Mouse (Mus musculus): ENCODE measurements around the gene Krtap14. TPM values are rescaled to one million over a fixed set of nuclear protein-coding genes. Genes with fewer than 3 reads are reported as not detected.
A peak's percentile ranks its signal among the peaks of the same experiment; 100 is the strongest.

Krtap14 gene
- not detected in 2 replicates for polyA plus RNA-seq (2014; fragmentation: Nextera tagmentation; extraction: Ambion mirVana)

- no peak within 1 kb of the TSS for H3K4me3 ChIP-seq (ENCODE audit: low read depth, low read length)
- no peak within 1 kb of the TSS for H3K4me2 ChIP-seq (ENCODE audit: low read depth, low read length)
- no peaks in the 10 kb centered on the region for H3K27me3 ChIP-seq (replicated peaks; ENCODE audit: control insufficient read depth, insufficient read depth, low read length)
- ATAC-seq (ENCODE audit: low read depth) (no peak), DNase-seq (ENCODE audit: low spot score) (no peak)
- H3K4me1 ChIP-seq (ENCODE audit: control insufficient read depth, insufficient read depth, low read length) = no peaks in the 10 kb centered on the region
- no peaks in the 10 kb centered on the region for H3K9me3 ChIP-seq (ENCODE audit: control insufficient read depth, low read length)
- H3K9ac ChIP-seq (ENCODE audit: low read depth, low read length) = no peak within 1 kb of the TSS
- WGBS = 40% methylated on average over 9 of the region's 9 CpGs
- no peak within 1 kb of the TSS for H3K27ac ChIP-seq (replicated peaks; ENCODE audit: low read depth, low read length)
- no peaks in the 10 kb centered on the region for H3K36me3 ChIP-seq (ENCODE audit: control insufficient read depth, insufficient read depth, low read length)
Observed at GRCm38 (mm10) chr16:88826095-88826652, at the start of gene Krtap14. Gene Krtap14, minus strand, starts transcription at chr16:88826145.

- WGBS = 93% methylated on average over 3 of the region's 3 CpGs
- no peak within 1 kb of the TSS for H3K4me3 ChIP-seq (ENCODE audit: low read depth, low read length)
- H3K4me1 ChIP-seq (ENCODE audit: control insufficient read depth, insufficient read depth, low read length) = no peaks in the 10 kb centered on the region
- ATAC-seq (ENCODE audit: low read depth) (no peak), DNase-seq (ENCODE audit: low spot score) (no peak)
- no peak within 1 kb of the TSS for H3K9ac ChIP-seq (ENCODE audit: low read depth, low read length)
- no peaks in the 10 kb centered on the region for H3K9me3 ChIP-seq (ENCODE audit: control insufficient read depth, low read length)
- no peak within 1 kb of the TSS for H3K4me2 ChIP-seq (ENCODE audit: low read depth, low read length)
- H3K36me3 ChIP-seq (ENCODE audit: control insufficient read depth, insufficient read depth, low read length) = no peaks in the 10 kb centered on the region
- H3K27me3 ChIP-seq (replicated peaks; ENCODE audit: control insufficient read depth, insufficient read depth, low read length) = no peaks in the 10 kb centered on the region
- no peak within 1 kb of the TSS for H3K27ac ChIP-seq (replicated peaks; ENCODE audit: low read depth, low read length)
Observed at GRCm38 (mm10) chr16:88874169-88874568, 48.2 kb upstream of the Krtap14 start, which contains the start of gene Krtap19-2. Gene Krtap19-2, minus strand, starts transcription at chr16:88874269.

GRCm38 (mm10) chr16:88869311-88869710 lies 43.4 kb upstream of the Krtap14 start, which contains the start of gene Krtap19-1:
Gene Krtap19-1, minus strand, starts transcription at chr16:88869411.
- H3K9ac ChIP-seq (ENCODE audit: low read depth, low read length) = no peak within 1 kb of the TSS
- H3K27me3 ChIP-seq (replicated peaks; ENCODE audit: control insufficient read depth, insufficient read depth, low read length) = no peaks in the 10 kb centered on the region
- H3K4me1 ChIP-seq (ENCODE audit: control insufficient read depth, insufficient read depth, low read length) = no peaks in the 10 kb centered on the region
- H3K36me3 ChIP-seq (ENCODE audit: control insufficient read depth, insufficient read depth, low read length) = no peaks in the 10 kb centered on the region
- DNase-seq (ENCODE audit: low spot score) (no peak), ATAC-seq (ENCODE audit: low read depth) (no peak)
- H3K9me3 ChIP-seq (ENCODE audit: control insufficient read depth, low read length) = no peaks in the 10 kb centered on the region
- H3K4me3 ChIP-seq (ENCODE audit: low read depth, low read length) = no peak within 1 kb of the TSS
- H3K27ac ChIP-seq (replicated peaks; ENCODE audit: low read depth, low read length) = no peak within 1 kb of the TSS
- 77% methylated on average over 6 of the region's 6 CpGs for WGBS
- H3K4me2 ChIP-seq (ENCODE audit: low read depth, low read length) = no peak within 1 kb of the TSS

DNA sequence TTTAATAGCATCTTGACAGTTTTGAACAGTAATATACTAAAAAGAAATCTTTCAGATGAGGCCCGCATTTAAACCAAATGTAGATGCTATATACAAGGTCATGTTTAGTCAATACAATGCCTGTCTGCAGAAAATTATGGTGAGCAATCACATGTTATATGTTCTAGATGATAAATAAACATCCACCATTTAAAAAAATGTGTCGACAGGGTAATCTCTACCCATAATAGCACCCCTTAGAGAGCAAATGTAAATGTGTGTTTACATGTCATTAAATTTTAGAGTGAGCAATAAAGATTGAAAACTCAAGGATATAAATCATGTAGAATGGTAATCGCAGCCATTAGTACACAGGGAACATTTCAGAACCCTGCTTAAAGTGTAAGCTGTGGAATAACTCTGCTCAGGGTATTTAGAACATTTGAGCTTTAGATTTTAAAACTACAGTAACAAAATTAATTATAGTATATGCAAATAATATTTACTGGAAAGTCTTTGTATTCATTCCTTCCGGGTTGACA lies 39.0 kb upstream of the Krtap14 start:
- ATAC-seq (ENCODE audit: low read depth) = no peak
- Histone ChIP-seq H3K27me3 (replicated peaks; ENCODE audit: control insufficient read depth, insufficient read depth, low read length) (no peaks in the 10 kb centered on the region), H3K27ac (replicated peaks; ENCODE audit: low read depth, low read length) (no peak overlapping the region), H3K4me2 (ENCODE audit: low read depth, low read length) (no peak overlapping the region), H3K4me3 (ENCODE audit: low read depth, low read length) (no peak overlapping the region), H3K36me3 (ENCODE audit: control insufficient read depth, insufficient read depth, low read length) (no peaks in the 10 kb centered on the region), H3K4me1 (ENCODE audit: control insufficient read depth, insufficient read depth, low read length) (no peaks in the 10 kb centered on the region), H3K9ac (ENCODE audit: low read depth, low read length) (no peak overlapping the region), H3K9me3 (ENCODE audit: control insufficient read depth, low read length) (no peaks in the 10 kb centered on the region)
- 90% methylated on average over 4 of the region's 4 CpGs for WGBS
- DNase-seq (ENCODE audit: low spot score) = no peak

DNA sequence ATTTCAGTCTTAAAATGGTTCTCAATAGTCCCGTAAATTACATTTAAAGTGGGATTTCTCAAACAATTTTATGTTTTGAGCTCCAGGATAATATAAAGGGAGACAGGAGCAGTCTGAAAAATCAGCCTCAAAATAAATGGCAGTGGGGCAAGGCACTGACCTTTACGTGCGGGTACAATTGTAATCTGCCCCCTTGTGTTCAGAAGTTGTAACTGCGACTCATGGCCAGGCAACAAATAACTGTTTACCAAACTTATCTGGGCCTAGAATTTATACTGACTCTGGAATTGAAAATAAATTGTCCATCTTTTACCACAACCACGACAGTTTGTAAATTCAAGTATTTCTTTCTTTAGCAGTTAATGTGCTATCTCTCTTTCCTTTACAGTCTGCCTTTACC lies 25.5 kb upstream of the Krtap14 start:
- H3K4me1 ChIP-seq (ENCODE audit: control insufficient read depth, insufficient read depth, low read length) = no peaks in the 10 kb centered on the region
- peak; percentile 17 for DNase-seq (ENCODE audit: low spot score)
- 14% methylated on average over 5 of the region's 5 CpGs for WGBS
- H3K4me3 ChIP-seq (ENCODE audit: low read depth, low read length) = no peak overlapping the region
- H3K9me3 ChIP-seq (ENCODE audit: control insufficient read depth, low read length) = no peaks in the 10 kb centered on the region
- H3K36me3 ChIP-seq (ENCODE audit: control insufficient read depth, insufficient read depth, low read length) = no peaks in the 10 kb centered on the region
- H3K27me3 ChIP-seq (replicated peaks; ENCODE audit: control insufficient read depth, insufficient read depth, low read length) = no peaks in the 10 kb centered on the region
- no peak overlapping the region for H3K27ac ChIP-seq (replicated peaks; ENCODE audit: low read depth, low read length)
- H3K9ac ChIP-seq (ENCODE audit: low read depth, low read length) = no peak overlapping the region
- H3K4me2 ChIP-seq (ENCODE audit: low read depth, low read length) = no peak overlapping the region
- no peak for ATAC-seq (ENCODE audit: low read depth)

GRCm38 (mm10) chr16:88848558-88848957 lies 22.6 kb upstream of the Krtap14 start:
- Histone ChIP-seq H3K4me2 (ENCODE audit: low read depth, low read length) (no peak overlapping the region), H3K9ac (ENCODE audit: low read depth, low read length) (no peak overlapping the region), H3K27ac (replicated peaks; ENCODE audit: low read depth, low read length) (no peak overlapping the region), H3K27me3 (replicated peaks; ENCODE audit: control insufficient read depth, insufficient read depth, low read length) (no peaks in the 10 kb centered on the region), H3K4me1 (ENCODE audit: control insufficient read depth, insufficient read depth, low read length) (no peaks in the 10 kb centered on the region), H3K4me3 (ENCODE audit: low read depth, low read length) (no peak overlapping the region), H3K36me3 (ENCODE audit: control insufficient read depth, insufficient read depth, low read length) (no peaks in the 10 kb centered on the region), H3K9me3 (ENCODE audit: control insufficient read depth, low read length) (no peaks in the 10 kb centered on the region)
- DNase-seq (ENCODE audit: low spot score) (no peak), ATAC-seq (ENCODE audit: low read depth) (no peak)
- WGBS = 78% methylated on average over 4 of the region's 4 CpGs

GRCm38 (mm10) chr16:88847363-88847762 lies 21.4 kb upstream of the Krtap14 start:
- no peak overlapping the region for H3K4me2 ChIP-seq (ENCODE audit: low read depth, low read length)
- ATAC-seq (ENCODE audit: low read depth) = no peak
- no peaks in the 10 kb centered on the region for H3K36me3 ChIP-seq (ENCODE audit: control insufficient read depth, insufficient read depth, low read length)
- H3K27ac ChIP-seq (replicated peaks; ENCODE audit: low read depth, low read length) = no peak overlapping the region
- DNase-seq (ENCODE audit: low spot score) = no peak
- H3K9me3 ChIP-seq (ENCODE audit: control insufficient read depth, low read length) = no peaks in the 10 kb centered on the region
- H3K4me1 ChIP-seq (ENCODE audit: control insufficient read depth, insufficient read depth, low read length) = no peaks in the 10 kb centered on the region
- 94% methylated on average over 1 of the region's 1 CpGs for WGBS
- no peak overlapping the region for H3K9ac ChIP-seq (ENCODE audit: low read depth, low read length)
- H3K4me3 ChIP-seq (ENCODE audit: low read depth, low read length) = no peak overlapping the region
- no peaks in the 10 kb centered on the region for H3K27me3 ChIP-seq (replicated peaks; ENCODE audit: control insufficient read depth, insufficient read depth, low read length)

GRCm38 (mm10) chr16:88826978-88827377 lies 1.0 kb upstream of the Krtap14 start:
- Histone ChIP-seq H3K4me2 (ENCODE audit: low read depth, low read length) (no peak overlapping the region), H3K9ac (ENCODE audit: low read depth, low read length) (no peak overlapping the region), H3K4me3 (ENCODE audit: low read depth, low read length) (no peak overlapping the region), H3K9me3 (ENCODE audit: control insufficient read depth, low read length) (no peaks in the 10 kb centered on the region), H3K27ac (replicated peaks; ENCODE audit: low read depth, low read length) (no peak overlapping the region), H3K4me1 (ENCODE audit: control insufficient read depth, insufficient read depth, low read length) (no peaks in the 10 kb centered on the region), H3K36me3 (ENCODE audit: control insufficient read depth, insufficient read depth, low read length) (no peaks in the 10 kb centered on the region), H3K27me3 (replicated peaks; ENCODE audit: control insufficient read depth, insufficient read depth, low read length) (no peaks in the 10 kb centered on the region)
- no peak for ATAC-seq (ENCODE audit: low read depth)
- no peak for DNase-seq (ENCODE audit: low spot score)
- whole genome bisulfite sequencing = 32% methylated on average over 3 of the region's 3 CpGs

DNA sequence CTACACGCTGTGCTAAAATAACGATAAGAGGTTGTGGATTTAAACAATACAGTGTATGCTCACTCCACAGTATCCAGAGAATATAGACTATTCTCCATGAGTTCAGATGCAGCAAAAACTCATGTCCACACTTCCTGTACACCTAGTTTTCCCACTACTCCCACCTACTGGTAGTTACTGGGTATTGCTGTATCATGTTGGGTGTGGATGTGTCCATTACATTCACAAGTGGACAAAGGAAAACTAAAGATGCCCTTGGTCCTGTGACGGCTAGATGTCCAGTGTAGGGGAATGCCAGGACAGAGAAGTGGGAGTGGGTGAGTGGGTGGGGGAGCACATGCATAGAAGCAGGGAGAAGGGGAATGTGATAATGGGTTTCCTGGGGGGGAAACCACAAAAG lies 2.2 kb downstream of the Krtap14 start:
- H3K27me3 ChIP-seq (replicated peaks; ENCODE audit: control insufficient read depth, insufficient read depth, low read length) = no peaks in the 10 kb centered on the region
- DNase-seq (ENCODE audit: low spot score) (peak; percentile 15), ATAC-seq (ENCODE audit: low read depth) (no peak)
- H3K36me3 ChIP-seq (ENCODE audit: control insufficient read depth, insufficient read depth, low read length) = no peaks in the 10 kb centered on the region
- no peak overlapping the region for H3K9ac ChIP-seq (ENCODE audit: low read depth, low read length)
- no peaks in the 10 kb centered on the region for H3K4me1 ChIP-seq (ENCODE audit: control insufficient read depth, insufficient read depth, low read length)
- H3K4me3 ChIP-seq (ENCODE audit: low read depth, low read length) = no peak overlapping the region
- no peak overlapping the region for H3K27ac ChIP-seq (replicated peaks; ENCODE audit: low read depth, low read length)
- no peak overlapping the region for H3K4me2 ChIP-seq (ENCODE audit: low read depth, low read length)
- H3K9me3 ChIP-seq (ENCODE audit: control insufficient read depth, low read length) = no peaks in the 10 kb centered on the region
- WGBS = 78% methylated on average over 3 of the region's 3 CpGs
